Mouse (Mus musculus) mesoderm, embryonic 11.5 days (tissue): ENCODE measurements around the gene Gas2l3.
A peak's percentile ranks its signal among the peaks of the same experiment; 100 is the strongest.

ENCODE experiments used
- DNase-seq: peaks from one replicate; pipeline ENCODE4 v3.0.0-alpha.2; 2012; ENCODE audit warnings: low read depth, low spot score

Gas2l3 gene

DNA sequence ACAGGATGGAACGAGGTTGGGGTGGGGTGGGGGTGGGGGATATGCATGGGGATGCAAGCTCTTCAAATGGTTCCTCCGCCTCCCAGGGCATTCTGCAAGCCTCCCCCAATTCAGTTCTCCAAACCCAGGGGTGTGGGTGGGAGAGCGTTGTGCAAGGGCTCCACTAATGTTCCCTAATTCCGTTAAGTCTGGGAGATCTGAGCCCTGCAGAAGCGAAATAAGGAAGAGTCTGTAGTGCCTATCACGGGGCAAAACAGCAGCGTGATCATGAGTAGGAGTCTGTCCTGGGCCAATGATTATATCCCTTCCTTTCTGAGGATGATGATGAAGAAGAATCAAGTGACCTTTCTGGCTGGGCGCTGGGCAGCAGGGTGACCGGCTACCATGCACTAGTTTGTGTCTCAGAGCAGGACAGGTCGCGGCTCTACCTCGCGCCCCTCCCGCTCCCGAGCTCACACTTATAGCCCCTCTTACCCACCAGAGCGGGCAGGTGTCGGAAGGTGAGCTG, 598 bp downstream of the Gas2l3 start:
- DNase-seq = no peak

DNA sequence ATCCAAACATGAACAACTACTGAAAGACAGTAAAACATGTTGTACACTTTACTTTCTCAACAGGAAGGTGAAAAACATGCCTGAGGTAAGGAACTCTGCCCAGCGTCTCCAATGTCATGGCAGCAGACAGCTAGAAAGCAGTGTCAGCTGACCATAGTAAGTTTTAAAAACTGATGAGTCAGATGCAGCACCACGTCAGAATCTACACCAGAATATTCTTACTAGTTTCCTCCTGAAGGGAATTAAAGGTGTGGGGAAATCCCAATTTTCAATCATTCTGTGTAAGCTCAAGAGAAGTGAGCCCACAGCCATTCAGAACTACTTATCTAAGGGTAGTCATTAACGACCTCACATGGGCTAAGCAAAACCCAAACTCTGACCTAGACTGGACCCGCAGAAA, 1.1 kb downstream of the Gas2l3 start:
- DNase-seq = no peak

DNA sequence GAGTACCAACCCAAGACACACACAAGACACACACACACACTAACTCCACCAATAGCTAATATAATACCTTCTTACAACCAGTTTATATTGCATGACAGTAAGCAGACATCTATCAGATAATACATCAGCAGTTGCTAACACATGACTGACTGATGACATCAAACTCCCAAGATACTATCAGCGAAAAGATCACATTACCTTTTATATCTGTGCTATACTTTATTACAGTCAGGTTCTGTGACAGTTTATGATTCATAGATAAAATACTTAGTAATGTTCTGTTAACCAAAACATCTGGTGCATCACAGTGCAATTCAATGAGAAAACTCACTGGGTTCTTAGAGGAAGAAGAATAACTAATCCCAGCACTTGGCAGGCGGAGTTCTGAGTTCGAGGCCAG, 1.8 kb downstream of the Gas2l3 start:
- DNase-seq = no peak

DNA sequence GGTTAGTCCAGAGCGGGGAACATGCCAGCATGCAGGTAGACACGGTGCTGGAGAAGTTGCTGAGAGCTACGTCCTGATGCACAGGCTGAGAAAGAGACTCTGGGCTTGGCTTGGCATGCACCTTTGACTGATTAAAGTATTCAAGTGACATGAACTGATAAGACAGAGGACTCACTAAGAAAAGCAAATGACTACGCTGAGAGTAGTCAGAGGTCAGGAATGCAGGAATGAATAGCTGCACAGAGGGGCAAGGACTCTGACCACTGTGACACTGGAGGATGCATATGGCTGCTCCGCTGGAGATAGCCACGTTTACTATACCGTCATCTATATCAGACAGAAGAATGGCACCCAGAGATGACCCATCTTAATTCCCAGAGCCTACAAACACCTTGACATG, 4.4 kb downstream of the Gas2l3 start:
- DNase-seq = no peak

- no peak for DNase-seq
Measured at GRCm38 (mm10) chr10:89437996-89438395, 5.8 kb downstream of the Gas2l3 start.

DNA sequence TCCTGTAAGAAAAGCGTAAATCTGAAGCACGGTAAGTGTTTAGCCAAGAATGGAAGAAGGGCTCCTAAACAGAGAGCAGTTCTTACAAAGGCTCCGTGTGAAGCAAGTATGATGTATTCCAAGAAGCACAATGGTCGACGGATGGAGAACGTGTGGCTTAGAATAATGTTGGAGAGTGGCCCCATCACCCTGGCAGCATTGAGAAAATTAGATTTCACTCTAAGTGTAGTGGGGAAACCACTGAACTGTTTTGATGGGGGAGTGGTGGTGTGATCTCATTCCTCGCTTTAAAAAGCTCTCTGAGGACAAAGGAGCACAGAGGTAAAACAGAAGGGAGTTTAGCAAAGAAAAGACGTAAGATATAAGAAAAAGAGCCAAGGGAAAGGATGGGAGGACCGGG, 6.3 kb downstream of the Gas2l3 start:
- DNase-seq = no peak

DNA sequence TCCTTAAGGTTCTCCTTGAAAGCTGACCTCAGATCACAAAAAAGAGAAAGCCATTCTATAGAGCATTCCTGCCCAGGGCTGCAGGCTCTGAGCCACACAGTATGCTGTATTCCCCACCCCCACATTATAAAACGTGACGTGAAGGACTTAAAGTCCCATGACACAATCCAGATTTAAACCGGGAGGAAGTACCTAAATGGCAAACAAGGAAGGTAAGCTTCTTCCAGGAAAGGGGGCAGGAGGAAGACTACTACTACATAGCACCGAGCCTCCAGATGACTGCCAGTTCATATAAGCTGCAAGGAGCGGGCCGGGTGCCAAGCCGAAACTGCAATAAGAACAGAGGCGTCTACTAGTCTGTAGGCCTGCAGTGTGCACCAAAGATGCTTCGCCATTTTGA, 7.8 kb downstream of the Gas2l3 start:
- no peak for DNase-seq

DNA sequence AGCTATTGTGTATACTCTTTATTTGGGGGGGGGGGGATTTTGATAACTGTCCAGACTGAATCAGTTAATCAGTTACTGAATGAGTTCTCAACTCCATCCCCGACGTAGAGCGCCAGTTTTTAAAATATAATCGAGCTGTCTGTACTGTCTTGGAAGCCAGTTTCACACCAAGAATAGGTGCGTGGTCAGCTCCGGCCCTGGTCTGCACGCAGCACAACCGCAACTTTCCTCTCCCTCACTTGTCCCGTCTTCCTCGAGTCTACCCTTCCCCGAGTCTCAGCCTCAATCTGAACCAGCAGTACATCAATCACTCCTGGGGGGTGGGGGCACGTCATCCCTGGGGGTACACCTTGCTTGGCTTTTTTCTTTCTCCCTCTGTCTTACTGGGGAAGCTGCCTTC, 8.4 kb downstream of the Gas2l3 start:
- no peak for DNase-seq

- DNase-seq = peak; percentile 68
Measured at GRCm38 (mm10) chr10:89434509-89435210, 9.1 kb downstream of the Gas2l3 start.

- no peak for DNase-seq
Measured at GRCm38 (mm10) chr10:89432743-89433142, 11.0 kb downstream of the Gas2l3 start.

GRCm38 (mm10) chr10:89430751-89431150, 13.0 kb downstream of the Gas2l3 start:
- no peak for DNase-seq

DNA sequence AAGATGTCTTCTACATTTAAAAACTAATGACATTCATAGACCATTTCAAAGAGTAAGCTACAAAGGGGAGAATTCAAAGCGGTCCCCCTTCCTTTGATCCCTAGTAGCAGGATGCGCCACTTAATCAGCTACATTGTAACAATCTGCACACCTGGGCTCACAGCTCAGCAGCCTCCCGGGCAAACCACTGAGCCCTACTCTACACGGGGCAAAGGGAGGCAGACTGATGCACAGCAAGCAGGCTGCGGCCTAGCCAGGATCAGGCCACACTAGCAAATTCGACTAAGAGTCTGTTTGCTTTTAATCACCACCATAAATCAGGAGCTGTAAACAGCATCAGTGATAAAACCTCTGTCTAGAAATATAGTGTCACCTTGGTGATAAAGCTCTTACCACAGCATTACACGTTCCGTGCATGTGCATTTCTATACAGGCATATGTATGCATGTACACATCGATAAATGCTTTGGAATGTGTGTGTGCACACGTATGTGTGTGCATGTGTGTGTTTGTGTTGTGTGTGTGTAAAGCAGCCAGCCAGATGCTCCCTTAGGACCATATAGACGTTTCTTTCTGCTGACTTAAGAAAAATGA, 18.9 kb downstream of the Gas2l3 start:
- no peak for DNase-seq

DNA sequence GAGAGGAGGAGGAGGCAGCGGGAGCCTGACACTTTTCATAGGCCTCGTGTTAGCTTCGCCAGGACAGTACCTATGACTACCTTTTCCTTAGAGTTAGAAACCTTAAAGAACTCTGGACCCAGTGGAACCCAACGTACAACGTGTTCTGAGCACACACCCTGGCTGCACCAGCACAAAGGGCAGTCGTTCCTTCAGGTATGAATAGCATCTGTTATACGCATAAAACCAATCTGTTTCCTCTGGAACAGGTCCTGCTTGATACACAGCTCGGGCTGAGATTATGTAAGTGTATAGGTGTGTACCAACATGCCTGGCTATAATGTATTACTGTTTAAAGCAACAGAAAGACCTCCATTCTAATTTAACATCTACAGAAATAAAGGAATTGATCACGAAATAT, 19.6 kb downstream of the Gas2l3 start:
- DNase-seq = no peak

DNA sequence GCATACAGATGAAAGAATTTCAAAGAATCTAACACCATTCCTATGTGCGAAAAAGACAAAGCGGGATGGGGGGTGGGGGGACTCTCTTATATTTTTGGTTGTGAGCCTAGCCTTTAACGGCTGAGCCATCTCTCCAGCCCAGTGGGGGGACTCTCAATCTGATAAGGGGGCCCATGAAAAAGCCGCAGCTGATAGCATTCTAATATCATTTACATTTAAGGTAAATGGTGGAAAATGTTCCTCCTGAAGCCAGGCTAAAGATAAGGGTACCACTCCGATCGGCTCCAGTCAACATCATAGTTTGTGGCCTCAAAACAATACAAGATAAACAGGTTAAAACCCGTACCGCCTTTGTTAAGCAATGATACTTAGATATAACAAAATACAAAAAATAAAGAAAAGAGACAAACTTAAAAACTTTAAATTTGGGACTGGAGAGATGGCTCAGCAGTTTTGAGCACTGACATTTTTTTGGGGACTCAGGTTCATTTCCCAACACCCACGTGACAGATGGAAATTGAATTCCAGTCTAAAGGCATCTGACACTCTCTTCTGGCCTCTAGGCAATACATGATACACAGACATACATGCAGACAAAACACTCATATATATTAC, 20.5 kb downstream of the Gas2l3 start:
- DNase-seq = no peak

- DNase-seq = no peak
Measured at GRCm38 (mm10) chr10:89422504-89423158, 21.1 kb downstream of the Gas2l3 start.

DNA sequence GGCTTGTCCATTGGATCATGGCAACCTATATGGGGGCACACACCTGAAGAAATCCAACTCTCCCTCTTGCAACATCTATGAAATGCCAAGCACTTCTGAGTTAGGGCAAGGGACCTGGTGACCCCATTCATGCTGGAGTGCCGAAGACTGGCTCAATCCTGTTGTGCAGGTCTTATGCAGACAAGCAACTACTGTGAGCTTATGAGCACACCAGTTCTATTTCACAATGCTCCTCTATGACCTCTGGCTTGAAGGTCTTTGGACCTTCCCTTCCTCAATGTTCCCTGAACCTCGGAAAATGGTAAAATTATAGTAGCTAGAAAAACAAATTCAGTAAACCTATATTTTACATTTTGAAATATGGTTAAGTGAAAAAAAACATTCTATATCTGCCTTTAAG, 25.8 kb downstream of the Gas2l3 start:
- DNase-seq = no peak

- no peak for DNase-seq
Measured at GRCm38 (mm10) chr10:89415478-89415877, 28.3 kb downstream of the Gas2l3 start.

DNA sequence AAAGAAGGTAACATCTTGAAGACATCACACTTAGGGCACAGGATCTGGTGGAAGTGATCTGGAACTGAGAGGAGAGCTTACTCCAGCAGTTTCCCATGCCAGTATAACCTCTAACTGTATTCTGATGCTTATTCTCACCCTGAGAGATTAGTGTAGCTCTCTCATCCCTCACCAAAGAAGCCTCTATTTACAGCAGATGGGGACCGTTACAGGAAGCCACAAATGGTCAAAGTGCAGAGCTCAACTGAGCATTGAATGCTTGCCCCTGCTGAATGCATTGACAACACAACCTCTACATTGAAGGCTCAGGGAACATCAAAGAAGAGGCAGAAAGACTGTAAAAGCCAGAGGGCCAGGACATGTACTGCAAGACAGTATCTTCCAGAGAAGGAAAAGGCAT, 36.2 kb downstream of the Gas2l3 start:
- no peak for DNase-seq

DNA sequence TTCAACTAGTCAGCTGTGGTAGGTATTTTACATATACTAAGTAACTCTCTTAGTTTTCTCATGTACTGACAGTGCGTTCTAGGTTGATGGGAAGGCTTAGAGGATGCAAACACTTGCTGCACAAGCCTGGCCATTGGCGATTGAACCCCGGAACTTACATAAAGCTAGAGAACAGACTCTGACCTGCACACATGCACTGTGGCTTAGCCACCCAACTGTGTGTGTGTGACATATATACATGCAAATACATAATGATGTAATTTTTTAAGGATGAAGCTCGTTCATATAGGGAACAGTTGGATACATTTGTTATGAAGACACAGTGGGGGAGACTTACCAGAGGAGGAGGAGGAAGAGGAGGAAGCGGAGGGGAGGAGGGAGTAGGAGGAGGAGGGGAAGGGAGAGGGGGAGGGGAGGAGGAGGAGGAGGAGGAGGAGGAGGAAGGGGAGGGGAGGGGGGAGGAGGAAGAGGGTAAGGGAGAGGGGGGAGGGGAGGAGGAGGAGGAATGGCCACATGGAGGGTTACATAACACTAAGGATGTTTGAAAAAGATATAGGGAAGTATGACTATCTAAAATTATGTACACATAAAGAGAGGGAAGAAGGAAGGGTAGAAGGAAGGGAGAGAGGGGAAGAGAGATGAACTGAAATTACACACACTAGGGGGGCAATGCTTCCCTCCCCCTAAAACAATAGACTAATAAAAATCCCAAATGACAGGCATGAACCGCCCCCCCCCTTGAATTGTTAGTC, 36.9 kb downstream of the Gas2l3 start:
- DNase-seq = no peak

DNA sequence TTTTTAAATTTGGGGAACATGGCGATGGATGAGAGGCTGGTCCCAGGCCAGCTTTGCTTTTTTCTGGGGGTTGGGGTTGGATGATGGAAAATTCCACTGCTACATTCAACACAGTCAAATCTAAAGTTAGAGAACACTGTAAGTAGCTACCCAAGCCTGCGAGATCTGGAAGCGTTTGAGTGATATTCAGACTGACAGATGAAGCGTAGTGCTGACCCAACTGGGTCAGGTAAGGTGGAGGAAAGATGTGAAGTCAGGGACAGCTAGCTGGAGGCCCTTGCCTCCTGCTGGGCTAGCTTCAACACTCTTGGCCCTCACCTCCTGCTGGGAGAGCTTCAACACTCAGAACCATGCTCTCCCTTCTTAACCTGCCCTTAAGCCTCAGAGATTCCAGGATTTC, 38.8 kb downstream of the Gas2l3 start:
- no peak for DNase-seq

GRCm38 (mm10) chr10:89400674-89401336, 43.0 kb downstream of the Gas2l3 start:
- no peak for DNase-seq
